Mouse (Mus musculus) forebrain, embryonic 11.5 days (tissue): Measurements from ENCODE around the gene 1700017B05Rik. TPM values are rescaled to one million over a fixed set of nuclear protein-coding genes. Genes with fewer than 3 reads are reported as not detected.

Experiments used
- ATAC-seq: fragments of 200-750 bp; cut with Nextera tagmentation; replicated peaks from 2 replicates; pipeline ENCODE4 v1.8.0; 2017; ENCODE audit warnings: moderate TSS enrichment; ENCODE audit not compliant: low FRiP score
- DNase-seq: peaks from one replicate; pipeline ENCODE4 v3.0.0-alpha.2; 2017; ENCODE audit warnings: low spot score
- H3K27ac ChIP-seq: fragments of 300-500 bp; sonication (generic); 2 replicates; pipeline ENCODE4 v1.5.1; 2014; ENCODE audit warnings: low read depth, low read length
- H3K27me3 ChIP-seq: fragments of 300-500 bp; sonication (generic); 2 replicates; pipeline ENCODE4 v1.6.1; 2014; ENCODE audit warnings: mild to moderate bottlenecking, low read length, mixed read lengths; ENCODE audit not compliant: control insufficient read depth, insufficient read depth
- H3K36me3 ChIP-seq: fragments of 300-500 bp; sonication (generic); 2 replicates; pipeline ENCODE4 v1.6.1; 2014; ENCODE audit warnings: mild to moderate bottlenecking, low read length, moderate library complexity, mixed read lengths; ENCODE audit not compliant: control insufficient read depth, insufficient read depth
- H3K4me1 ChIP-seq: fragments of 300-500 bp; sonication (generic); replicated peaks from 2 replicates; pipeline ENCODE4 v1.6.1; 2014; ENCODE audit warnings: low read length, mixed read lengths; ENCODE audit not compliant: control insufficient read depth, insufficient read depth
- H3K4me2 ChIP-seq: fragments of 300-500 bp; sonication (generic); 2 replicates; pipeline ENCODE4 v1.6.1; 2014; ENCODE audit warnings: low read depth, mild to moderate bottlenecking, low read length, moderate library complexity, mixed read lengths; ENCODE audit not compliant: severe bottlenecking
- H3K4me3 ChIP-seq: fragments of 300-500 bp; sonication (generic); 2 replicates; pipeline ENCODE4 v1.5.1; 2014; ENCODE audit warnings: low read depth, low read length
- H3K9ac ChIP-seq: fragments of 300-500 bp; sonication (generic); 2 replicates; pipeline ENCODE4 v1.6.1; 2014; ENCODE audit warnings: low read length
- H3K9me3 ChIP-seq: fragments of 300-500 bp; sonication (generic); 2 replicates; pipeline ENCODE4 v1.6.1; 2016; ENCODE audit warnings: low read length, mixed read lengths; ENCODE audit not compliant: control insufficient read depth
- WGBS: fragments of 180-500 bp; shearing (Covaris S2); extraction: QIAGEN DNeasy Blood & Tissue Kit; methylation state at CpG from one replicate; pipeline ENCODE4 v1.1.7; 2014; 5-methylcytosine and 5-hydroxymethylcytosine counted together
- polyA plus RNA-seq: library from polyadenylated mRNA; unstranded; fragments of >200 nt; fragmentation: Nextera tagmentation; extraction: Ambion mirVana; gene quantifications from 2 replicates; pipeline ENCODE4 v1.2.1, GENCODE M21; 2014

1700017B05Rik gene
- polyA plus RNA-seq, 1 experiment from 2014 or later, result 12.5 TPM

DNA sequence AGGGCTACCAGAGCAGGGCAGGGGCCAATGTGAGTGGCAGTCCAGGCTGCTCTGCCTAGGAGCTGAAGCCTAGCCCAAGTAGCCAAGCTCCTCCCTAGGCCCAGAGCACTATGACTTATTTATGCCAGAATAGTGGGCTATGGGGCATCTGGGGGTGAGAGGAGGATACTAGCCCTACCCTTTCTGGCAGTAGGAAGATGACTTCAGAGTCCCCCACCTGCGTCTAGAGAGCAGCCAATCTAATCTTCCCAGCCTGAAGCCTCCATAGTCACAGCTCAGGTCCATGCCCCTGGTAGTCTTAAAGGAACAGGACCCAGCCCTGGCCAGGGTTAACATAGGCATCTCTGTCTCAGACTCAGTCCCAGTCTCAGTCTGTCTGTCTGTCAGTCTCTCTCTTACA is 7.0 kb upstream of the 1700017B05Rik start:
- ATAC-seq (0 out of 2 replicates have a peak, but pooled peaks have one; percentile 30), DNase-seq (no peak)
- Histone ChIP-seq H3K27me3 (no peaks in the 10 kb centered on the region), H3K4me2 (no peak overlapping the region), H3K4me1 (peaks cover 14% of the 10 kb centered on the region; the same call in 1 of the 2 replicates), H3K9ac (no peak overlapping the region), H3K36me3 (no peaks in the 10 kb centered on the region), H3K4me3 (no peak overlapping the region), H3K27ac (no peak overlapping the region), H3K9me3 (no peaks in the 10 kb centered on the region)
- 22% methylated on average over 1 of the region's 1 CpGs for WGBS

DNA sequence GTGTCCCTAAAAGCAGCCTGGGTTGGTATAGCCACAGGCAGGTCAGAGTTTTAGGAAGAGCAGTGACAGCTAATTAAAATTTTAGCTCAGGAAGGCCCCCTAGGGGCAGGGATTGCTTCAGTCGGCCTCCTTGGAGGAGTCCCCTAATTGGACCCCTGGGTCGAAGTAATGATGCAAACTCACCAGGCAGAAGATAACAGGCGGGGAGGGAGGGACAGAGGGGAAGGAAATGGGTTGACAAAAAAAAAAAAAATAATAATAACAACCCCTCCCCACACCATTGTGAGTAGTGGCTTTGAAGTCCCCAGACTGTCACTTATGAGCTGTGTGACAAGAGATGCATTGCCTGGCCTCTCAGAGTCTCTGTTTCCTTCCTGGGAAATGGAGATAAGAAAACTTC is 6.2 kb upstream of the 1700017B05Rik start:
- peak; percentile 79 for DNase-seq
- H3K4me1 ChIP-seq, result peaks cover 14% of the 10 kb centered on the region; the same call in 1 of the 2 replicates
- 0% methylated on average over 3 of the region's 3 CpGs for WGBS

DNA sequence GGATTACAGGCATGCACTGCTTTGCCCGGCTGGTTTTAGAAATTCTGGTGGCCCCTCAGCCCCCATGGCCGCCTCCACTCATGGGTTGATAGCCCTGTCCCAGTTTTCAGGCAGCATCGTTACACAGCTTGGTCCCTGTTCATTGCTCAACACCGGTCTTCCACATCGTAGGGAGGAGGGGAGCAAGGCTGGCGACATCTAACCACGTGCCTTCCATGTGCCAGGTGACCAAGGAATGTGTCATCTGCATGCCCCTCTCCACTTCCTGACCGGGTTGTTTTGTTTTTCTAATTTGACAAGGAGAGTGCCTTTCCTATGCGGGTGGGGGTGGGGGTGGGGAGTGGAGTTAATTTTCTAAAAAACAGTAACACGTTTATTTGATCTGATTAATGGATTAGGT is 5.7 kb upstream of the 1700017B05Rik start:
- 23% methylated on average over 10 of the region's 10 CpGs for WGBS
- DNase-seq, result no peak
- H3K9me3 ChIP-seq, result no peaks in the 10 kb centered on the region
- no peak overlapping the region for H3K27ac ChIP-seq
- ATAC-seq, result no peak
- H3K36me3 ChIP-seq, result no peaks in the 10 kb centered on the region
- no peak overlapping the region for H3K9ac ChIP-seq
- H3K27me3 ChIP-seq, result peaks cover 2% of the 10 kb centered on the region; the same call in 1 of the 2 replicates
- no peak overlapping the region for H3K4me2 ChIP-seq
- H3K4me3 ChIP-seq, result no peak overlapping the region
- H3K4me1 ChIP-seq, result peaks cover 14% of the 10 kb centered on the region; the same call in 1 of the 2 replicates

More for the DNA sequence above, 6.2 kb upstream of the 1700017B05Rik start:
- Histone ChIP-seq H3K36me3 (no peaks in the 10 kb centered on the region), H3K4me3 (no peak overlapping the region), H3K27me3 (peaks cover under 1% of the 10 kb centered on the region; the same call in 1 of the 2 replicates), H3K9me3 (no peaks in the 10 kb centered on the region), H3K27ac (no peak overlapping the region), H3K4me2 (no peak overlapping the region), H3K9ac (no peak overlapping the region)
- ATAC-seq, result 0 out of 2 replicates have a peak, but pooled peaks have one; percentile 6

GRCm38 (mm10) chr9:57267421-57267820 is 5.0 kb upstream of the 1700017B05Rik start:
- H3K36me3 ChIP-seq, result no peaks in the 10 kb centered on the region
- no peak overlapping the region for H3K9ac ChIP-seq
- no peak overlapping the region for H3K4me2 ChIP-seq
- peaks cover 14% of the 10 kb centered on the region; the same call in 1 of the 2 replicates for H3K4me1 ChIP-seq
- 11% methylated on average over 5 of the region's 5 CpGs for WGBS
- H3K9me3 ChIP-seq, result no peaks in the 10 kb centered on the region
- DNase-seq (no peak), ATAC-seq (no peak)
- peaks cover 2% of the 10 kb centered on the region; the same call in 1 of the 2 replicates for H3K27me3 ChIP-seq
- no peak overlapping the region for H3K27ac ChIP-seq
- no peak overlapping the region for H3K4me3 ChIP-seq

- H3K4me1 ChIP-seq, result peaks cover 17% of the 10 kb centered on the region; the same call in 1 of the 2 replicates
- H3K36me3 ChIP-seq, result no peaks in the 10 kb centered on the region
- ATAC-seq, result no peak
- no peak overlapping the region for H3K9ac ChIP-seq
- H3K4me2 ChIP-seq, result no peak overlapping the region
- H3K4me3 ChIP-seq, result no peak overlapping the region
- peaks cover 2% of the 10 kb centered on the region; the same call in 1 of the 2 replicates for H3K27me3 ChIP-seq
- WGBS, result 61% methylated on average over 5 of the region's 5 CpGs
- no peak for DNase-seq
- no peak overlapping the region for H3K27ac ChIP-seq
- H3K9me3 ChIP-seq, result no peaks in the 10 kb centered on the region
Observed at GRCm38 (mm10) chr9:57265125-57265524, 2.7 kb upstream of the 1700017B05Rik start.

GRCm38 (mm10) chr9:57262795-57263684 is 628 bp upstream of the 1700017B05Rik start:
- Histone ChIP-seq H3K9me3 (no peaks in the 10 kb centered on the region), H3K4me2 (peak overlapping the region; percentile 95), H3K9ac (peak overlapping the region; percentile 82), H3K4me1 (peaks cover 13% of the 10 kb centered on the region; the same call in 1 of the 2 replicates), H3K27me3 (peaks cover 2% of the 10 kb centered on the region; the same call in 1 of the 2 replicates), H3K36me3 (peaks cover 2% of the 10 kb centered on the region; the same call in 1 of the 2 replicates), H3K4me3 (peak overlapping the region; percentile 79), H3K27ac (no peak overlapping the region)
- no peak for ATAC-seq
- DNase-seq, result no peak
- WGBS, result 53% methylated on average over 13 of the region's 13 CpGs

DNA sequence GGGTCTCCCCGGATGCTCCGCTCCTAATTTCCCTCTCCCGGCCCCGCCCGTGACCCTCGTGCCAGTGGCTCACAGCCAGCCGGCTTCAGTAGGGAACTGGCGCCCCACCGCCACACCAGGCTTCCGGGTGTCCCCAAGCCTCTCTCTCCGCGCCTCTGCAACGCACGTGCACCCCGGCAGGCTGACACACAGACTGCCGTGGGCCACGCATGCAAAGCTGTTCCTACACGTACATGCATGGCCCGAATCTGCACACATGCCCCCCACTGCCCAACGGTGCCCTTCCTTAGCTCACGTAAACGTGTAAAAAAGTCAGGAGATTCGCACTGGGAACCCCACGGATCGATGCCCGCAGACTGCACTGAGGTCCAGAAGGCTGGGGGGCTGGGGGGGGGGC is 898 bp downstream of the 1700017B05Rik start:
- 0 out of 2 replicates have a peak, but pooled peaks have one; percentile 10 for ATAC-seq
- Histone ChIP-seq H3K9me3 (no peaks in the 10 kb centered on the region), H3K4me1 (peaks cover 5% of the 10 kb centered on the region; the same call in 1 of the 2 replicates), H3K4me2 (peak overlapping the region; percentile 95), H3K9ac (peak overlapping the region; percentile 82), H3K36me3 (peaks cover 2% of the 10 kb centered on the region; the same call in 1 of the 2 replicates), H3K27me3 (peaks cover 2% of the 10 kb centered on the region; the same call in 1 of the 2 replicates), H3K4me3 (peak overlapping the region; percentile 79), H3K27ac (no peak overlapping the region)
- peak; percentile 64 for DNase-seq
- 1% methylated on average over 26 of the region's 26 CpGs for WGBS

- H3K4me2 ChIP-seq, result peak overlapping the region; percentile 95
- no peak for DNase-seq
- H3K9me3 ChIP-seq, result no peaks in the 10 kb centered on the region
- H3K4me1 ChIP-seq, result peaks cover 5% of the 10 kb centered on the region; the same call in 1 of the 2 replicates
- no peak for ATAC-seq
- 22% methylated on average over 12 of the region's 12 CpGs for WGBS
- H3K27ac ChIP-seq, result no peak overlapping the region
- peaks cover 2% of the 10 kb centered on the region; the same call in 1 of the 2 replicates for H3K27me3 ChIP-seq
- H3K36me3 ChIP-seq, result peaks cover 2% of the 10 kb centered on the region; the same call in 1 of the 2 replicates
- peak overlapping the region; percentile 82 for H3K9ac ChIP-seq
- H3K4me3 ChIP-seq, result peak overlapping the region; percentile 79
Observed at GRCm38 (mm10) chr9:57260940-57261339, 1.5 kb downstream of the 1700017B05Rik start.
